Mouse (Mus musculus) liver, embryonic 14.5 days (tissue): ENCODE results near the gene Anapc4. TPM values are rescaled to one million over a fixed set of nuclear protein-coding genes. Genes with fewer than 3 reads are reported as not detected.

Experiments
- ATAC-seq: fragments of 200-750 bp; cut with Nextera tagmentation; 2 replicates; pipeline ENCODE4 v1.8.0; 2017; ENCODE audit warnings: moderate number of reproducible peaks, mild to moderate bottlenecking, moderate library complexity; ENCODE audit not compliant: insufficient read depth
- DNase-seq, 3 experiments: peaks; one replicate each; pipeline ENCODE4 v3.0.0-alpha.2; 2012 to 2013; ENCODE audit warnings: low read depth in 3 of 3, low spot score in 3 of 3
- H3K27ac ChIP-seq: fragments of 300-500 bp; sonication (generic); 2 replicates; pipeline ENCODE4 v1.5.1; 2014; ENCODE audit warnings: moderate library complexity, mild to moderate bottlenecking, control low read depth, inconsistent platforms
- H3K27me3 ChIP-seq: fragments of 300-500 bp; sonication (generic); 2 replicates; pipeline ENCODE4 v1.6.1; 2014; ENCODE audit warnings: mild to moderate bottlenecking, low read length, moderate library complexity; ENCODE audit not compliant: control insufficient read depth, insufficient read depth
- H3K36me3 ChIP-seq: fragments of 300-500 bp; sonication (generic); replicated peaks from 2 replicates; pipeline ENCODE4 v1.6.1; 2014; ENCODE audit warnings: low read depth; ENCODE audit not compliant: control insufficient read depth, insufficient read depth
- H3K4me1 ChIP-seq, 2 experiments: fragments of 200-500 bp in 1 of 2; fragments of 300-500 bp in 1 of 2; sonication (generic) in 1 of 2; replicated peaks; 2 replicates each; pipeline ENCODE4 v1.6.1; 2012 to 2014; ENCODE audit warnings: antibody characterized with exemption in 1 of 2, inconsistent platforms in 1 of 2, low read length in 1 of 2; ENCODE audit not compliant: control insufficient read depth in 2 of 2, insufficient read depth in 2 of 2
- H3K4me2 ChIP-seq: fragments of 300-500 bp; sonication (generic); 2 replicates; pipeline ENCODE4 v1.6.1; 2014; ENCODE audit warnings: low read depth, mild to moderate bottlenecking, control low read depth, moderate library complexity
- H3K4me3 ChIP-seq, 2 experiments: fragments of 200-500 bp in 1 of 2; fragments of 300-500 bp in 1 of 2; sonication (generic) in 1 of 2; 2 replicates each; pipeline ENCODE4 v1.5.1; 2012 to 2014; ENCODE audit warnings: low read depth in 2 of 2, low read length in 2 of 2, mild to moderate bottlenecking in 2 of 2, control low read depth in 1 of 2, inconsistent platforms in 1 of 2, moderate library complexity in 1 of 2; ENCODE audit not compliant: insufficient read depth in 1 of 2
- H3K9ac ChIP-seq: fragments of 300-500 bp; sonication (generic); replicated peaks from 2 replicates; pipeline ENCODE4 v1.6.1; 2014; ENCODE audit warnings: mild to moderate bottlenecking, control low read depth, moderate library complexity
- H3K9me3 ChIP-seq: fragments of 300-500 bp; sonication (generic); 2 replicates; pipeline ENCODE4 v1.6.1; 2016; ENCODE audit warnings: low read length, mixed read lengths; ENCODE audit not compliant: control insufficient read depth
- CTCF ChIP-seq: IDR thresholded peaks from 2 replicates; pipeline ENCODE4 v1.5.1; 2016; ENCODE audit warnings: antibody characterized with exemption, low read depth, control low read depth
- EP300 ChIP-seq: IDR thresholded peaks from 2 replicates; pipeline ENCODE4 v1.6.1; 2016; ENCODE audit warnings: antibody characterized with exemption, low read depth
- WGBS: fragments of 180-500 bp; shearing (Covaris S2); extraction: QIAGEN DNeasy Blood & Tissue Kit; methylation state at CpG from one replicate; pipeline ENCODE4 v1.1.7; 2014; ENCODE audit not compliant: insufficient replicate concordance; 5-methylcytosine and 5-hydroxymethylcytosine counted together
- polyA plus RNA-seq, 2 experiments: library from polyadenylated mRNA; depleted of rRNA in 1 of 2; stranded (reverse) in 1 of 2; unstranded in 1 of 2; fragments of >200 nt; fragmentation: Nextera tagmentation in 1 of 2; extraction: Ambion mirVana in 1 of 2; gene quantifications; 2 replicates each; pipeline versions ENCODE4 v1.2.1 to v1.2.3; 2012 to 2014

Anapc4 gene
- polyA plus RNA-seq, 2 experiments, result 23.3 to 29.8 TPM

- Histone ChIP-seq H3K4me2 (peak overlapping the region; percentile 81), H3K36me3 (no peaks in the 10 kb centered on the region; the same call in 1 of the 2 replicates), H3K9ac (peak overlapping the region; percentile 52; the same call in 1 of the 2 replicates), H3K9me3 (no peaks in the 10 kb centered on the region), H3K27ac (peak overlapping the region; percentile 88), H3K4me1 (peaks cover 15 to 16% of the 10 kb centered on the region in 2 experiments), H3K4me3 (peak overlapping the region in 1 of 2 experiments; percentile 62; a peak in 3 of 4 replicates), H3K27me3 (no peaks in the 10 kb centered on the region)
- TF ChIP-seq EP300 (no peak), CTCF (0 out of 2 replicates have a peak, but pooled peaks have one; percentile 7)
- DNase-seq (peak; percentile 54 to 60 (median 60)), ATAC-seq (peak; percentile 18; the same call in 1 of the 2 replicates)
Observed at GRCm38 (mm10) chr5:52833005-52833404, 807 bp upstream of the Anapc4 start.

GRCm38 (mm10) chr5:52834386-52834785, 574 bp downstream of the Anapc4 start:
- TF ChIP-seq EP300 (no peak), CTCF (no peak)
- no peaks in the 10 kb centered on the region for H3K27me3 ChIP-seq
- peaks cover 15 to 16% of the 10 kb centered on the region in 2 experiments for H3K4me1 ChIP-seq
- 7% methylated on average over 8 of the region's 8 CpGs for whole genome bisulfite sequencing
- H3K9ac ChIP-seq, result peak overlapping the region; percentile 76
- DNase-seq (peak in 1 of 3 experiments; percentile 11), ATAC-seq (no peak)
- H3K4me3 ChIP-seq, result peak overlapping the region; percentile 62
- H3K27ac ChIP-seq, result peak overlapping the region; percentile 48
- H3K9me3 ChIP-seq, result no peaks in the 10 kb centered on the region
- no peaks in the 10 kb centered on the region; the same call in 1 of the 2 replicates for H3K36me3 ChIP-seq
- peak overlapping the region; percentile 81 for H3K4me2 ChIP-seq

GRCm38 (mm10) chr5:52844319-52844718, 10.5 kb downstream of the Anapc4 start:
- no peak for ATAC-seq
- WGBS, result 83% methylated on average over 7 of the region's 7 CpGs
- no peak overlapping the region for H3K9ac ChIP-seq
- no peak for DNase-seq
- no peaks in the 10 kb centered on the region for H3K4me1 ChIP-seq
- no peak overlapping the region for H3K4me3 ChIP-seq
- no peak overlapping the region for H3K4me2 ChIP-seq
- peaks cover 13% of the 10 kb centered on the region for H3K36me3 ChIP-seq
- TF ChIP-seq EP300 (no peak), CTCF (no peak)
- no peaks in the 10 kb centered on the region for H3K27me3 ChIP-seq
- no peak overlapping the region for H3K27ac ChIP-seq
- no peaks in the 10 kb centered on the region for H3K9me3 ChIP-seq

- DNase-seq (no peak), ATAC-seq (no peak)
- no peaks in the 10 kb centered on the region for H3K27me3 ChIP-seq
- peaks cover 12% of the 10 kb centered on the region for H3K36me3 ChIP-seq
- no peak overlapping the region for H3K27ac ChIP-seq
- H3K4me1 ChIP-seq, result no peaks in the 10 kb centered on the region
- 81% methylated on average over 5 of the region's 5 CpGs for WGBS
- no peak overlapping the region for H3K4me2 ChIP-seq
- H3K9ac ChIP-seq, result no peak overlapping the region
- TF ChIP-seq EP300, result no peak
- no peak for TF ChIP-seq CTCF
- H3K9me3 ChIP-seq, result no peaks in the 10 kb centered on the region
- no peak overlapping the region for H3K4me3 ChIP-seq
Observed at GRCm38 (mm10) chr5:52855727-52856126, 21.9 kb downstream of the Anapc4 start.

GRCm38 (mm10) chr5:52864446-52864845, 30.6 kb downstream of the Anapc4 start:
- Histone ChIP-seq H3K9ac (no peak overlapping the region), H3K27me3 (no peaks in the 10 kb centered on the region), H3K36me3 (peaks cover 18% of the 10 kb centered on the region), H3K27ac (no peak overlapping the region), H3K4me2 (no peak overlapping the region), H3K9me3 (no peaks in the 10 kb centered on the region), H3K4me3 (no peak overlapping the region), H3K4me1 (no peaks in the 10 kb centered on the region)
- 72% methylated on average over 8 of the region's 8 CpGs for WGBS
- TF ChIP-seq CTCF, result no peak
- no peak for TF ChIP-seq EP300
- DNase-seq (no peak), ATAC-seq (no peak)
